Mouse (Mus musculus) CH12.LX (cell line): ENCODE data around the gene Six3. TPM values are rescaled to one million over a fixed set of nuclear protein-coding genes. Genes with fewer than 3 reads are reported as not detected.

Source experiments
- polyA plus RNA-seq: library from polyadenylated mRNA; unstranded; fragments of >175 nt; gene quantifications from 2 replicates; pipeline ENCODE4 v1.2.1, GENCODE M21; 2012; ENCODE audit warnings: low read depth; ENCODE audit not compliant: insufficient read length
- total RNA-seq, 2 experiments: library from RNA; depleted of rRNA; stranded (reverse); fragments of 300-350 nt in 1 of 2; fragments of >200 nt in 1 of 2; gene quantifications; 2 replicates each; pipeline ENCODE4 v1.2.3; 2012 to 2014

Six3 gene
- total and polyA plus RNA-seq, 3 experiments: not detected

Other genes starting within 250 kb of the Six3 start
- 0.04 TPM in 1 of 2 replicates, not detected in the other for gene Six2, start 74.7 kb downstream of the Six3 start, total RNA-seq (2012; rRNA removed)
- gene Six2, start 74.7 kb downstream of the Six3 start, total RNA-seq (2014; rRNA removed): not detected in 2 replicates
- gene Six2, start 74.7 kb downstream of the Six3 start, polyA plus RNA-seq: 0.11 and 0.40 TPM in 2 replicates